In the genomic region with DNA sequence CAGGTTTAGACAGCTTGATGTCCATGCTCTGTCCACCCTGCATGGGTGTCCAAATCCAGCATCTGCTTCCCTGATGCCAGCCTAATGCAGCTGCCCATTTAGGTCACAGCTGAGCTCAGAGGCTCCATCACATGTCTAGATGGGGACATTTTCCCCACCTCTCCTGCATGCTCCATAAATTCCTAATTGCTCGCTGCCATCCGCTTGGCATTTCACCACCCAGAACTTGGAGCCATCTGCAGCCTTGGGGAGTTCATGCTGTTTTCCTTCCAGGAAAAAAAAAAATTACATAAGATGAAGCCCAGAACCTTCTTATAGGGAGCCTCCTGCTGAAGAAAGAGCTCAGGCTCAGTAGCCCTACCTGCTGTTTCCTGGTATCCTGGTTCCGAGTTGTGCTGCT, we compare ENCODE assay signal across 9 mouse cellular contexts. TPM values are rescaled to one million over a fixed set of nuclear protein-coding genes. Genes with fewer than 3 reads are reported as not detected.
DNase-seq lines count a peak whose midpoint lies in the region; ATAC-seq and TF ChIP-seq lines count a peak whose summit lies in the region.
"Had no signal": no experiment of that assay in that cellular context is flagged by ENCODE, and none has a peak within 500 bp of the region (broad histone marks: within the 10 kb centered on the region; RNA-seq: fewer than 3 reads in every experiment).

No protein-coding gene starts in this region.

- no peak overlapping the region for H3K4me3 ChIP-seq in hindbrain, embryonic 16.5 days (ENCODE audit: low read length)
- no peak overlapping the region for H3K4me3 ChIP-seq in hindbrain, embryonic 12.5 days
- no peak overlapping the region for H3K4me3 ChIP-seq in midbrain, postnatal 0 days (ENCODE audit: low read depth, low read length)
- H3K4me3 ChIP-seq in midbrain, embryonic 14.5 days (replicated peaks; ENCODE audit: low read depth, low read length), result no peak overlapping the region
- H3K4me3 ChIP-seq in neural tube, embryonic 14.5 days (ENCODE audit: low read depth, low read length), result no peak overlapping the region

- H3K27ac ChIP-seq in hindbrain, embryonic 16.5 days (ENCODE audit: low read depth, low read length), result no peak overlapping the region
- no peak overlapping the region for H3K27ac ChIP-seq in hindbrain, embryonic 12.5 days
- H3K27ac ChIP-seq in midbrain, postnatal 0 days (ENCODE audit: low read depth, low read length), result no peak overlapping the region
- no peak overlapping the region for H3K27ac ChIP-seq in midbrain, embryonic 14.5 days (replicated peaks; ENCODE audit: low read depth, low read length)
- 0 out of 2 replicates have a peak overlapping the region, but pooled peaks have one; percentile 63 for H3K27ac ChIP-seq in neural tube, embryonic 14.5 days (ENCODE audit: low read depth, low read length)

- no peak overlapping the region for H3K9ac ChIP-seq in hindbrain, embryonic 16.5 days (ENCODE audit: low read depth, low read length)
- no peak overlapping the region for H3K9ac ChIP-seq in hindbrain, embryonic 12.5 days
- H3K9ac ChIP-seq in midbrain, postnatal 0 days (replicated peaks; ENCODE audit: low read length, poor library complexity, severe bottlenecking), result no peak overlapping the region
- no peak overlapping the region for H3K9ac ChIP-seq in midbrain, embryonic 14.5 days (replicated peaks; ENCODE audit: low read length)
- no peak overlapping the region for H3K9ac ChIP-seq in neural tube, embryonic 14.5 days (replicated peaks; ENCODE audit: low read depth, low read length)

- DNase-seq in midbrain, postnatal 0 days (ENCODE audit: low spot score), result peak; percentile 54
- no peak for DNase-seq in midbrain, embryonic 14.5 days
- DNase-seq in cerebellum, postnatal 36 days, result peak; percentile 65 to 66
- DNase-seq in urinary bladder, postnatal 4 days (ENCODE audit: low spot score in 2 of 2), result no peak
- DNase-seq in heart, postnatal 4 days, result no peak
- DNase-seq: heart, postnatal 10 days had no signal

- no peaks in the 10 kb centered on the region for H3K27me3 ChIP-seq in hindbrain, embryonic 16.5 days (replicated peaks; ENCODE audit: control insufficient read depth, insufficient read depth, low read length)
- H3K27me3 ChIP-seq in hindbrain, embryonic 12.5 days, result no peaks in the 10 kb centered on the region
- no peaks in the 10 kb centered on the region for H3K27me3 ChIP-seq in midbrain, postnatal 0 days (ENCODE audit: insufficient read depth, low read length)
- no peaks in the 10 kb centered on the region for H3K27me3 ChIP-seq in midbrain, embryonic 14.5 days (ENCODE audit: control insufficient read depth, insufficient read depth, low read length)
- H3K27me3 ChIP-seq in neural tube, embryonic 14.5 days (ENCODE audit: control insufficient read depth, insufficient read depth, low read length), result no peaks in the 10 kb centered on the region

- no peaks in the 10 kb centered on the region for H3K9me3 ChIP-seq in hindbrain, embryonic 16.5 days (ENCODE audit: control insufficient read depth, low read length)
- H3K9me3 ChIP-seq in hindbrain, embryonic 12.5 days (replicated peaks), result no peaks in the 10 kb centered on the region
- H3K9me3 ChIP-seq in midbrain, postnatal 0 days (ENCODE audit: low read length), result no peaks in the 10 kb centered on the region
- no peaks in the 10 kb centered on the region for H3K9me3 ChIP-seq in midbrain, embryonic 14.5 days (ENCODE audit: control insufficient read depth, low read length)
- H3K9me3 ChIP-seq in neural tube, embryonic 14.5 days (ENCODE audit: control insufficient read depth, low read length), result no peaks in the 10 kb centered on the region

- peak; percentile 12; the same call in 1 of the 2 replicates for ATAC-seq in hindbrain, embryonic 16.5 days
- ATAC-seq in hindbrain, embryonic 12.5 days (ENCODE audit: low FRiP score), result no peak
- no peak for ATAC-seq in midbrain, postnatal 0 days (ENCODE audit: low FRiP score)
- no peak for ATAC-seq in midbrain, embryonic 14.5 days (ENCODE audit: low FRiP score, low TSS enrichment)
- ATAC-seq in neural tube, embryonic 14.5 days (ENCODE audit: low read depth), result peak; percentile 16; the same call in 1 of the 2 replicates

- H3K36me3 ChIP-seq in hindbrain, embryonic 16.5 days (ENCODE audit: control insufficient read depth, insufficient read depth, low read length), result no peaks in the 10 kb centered on the region
- H3K36me3 ChIP-seq in hindbrain, embryonic 12.5 days, result no peaks in the 10 kb centered on the region
- H3K36me3 ChIP-seq in midbrain, postnatal 0 days (ENCODE audit: insufficient read depth, low read length), result no peaks in the 10 kb centered on the region
- no peaks in the 10 kb centered on the region for H3K36me3 ChIP-seq in midbrain, embryonic 14.5 days (ENCODE audit: control insufficient read depth, insufficient read depth, low read length)
- no peaks in the 10 kb centered on the region for H3K36me3 ChIP-seq in neural tube, embryonic 14.5 days (ENCODE audit: control insufficient read depth, insufficient read depth, low read length)

- TF ChIP-seq CTCF in midbrain, postnatal 0 days (IDR thresholded peaks at IDR 0.05), result no peak

- H3K4me2 ChIP-seq in hindbrain, embryonic 16.5 days (ENCODE audit: low read length), result no peak overlapping the region
- H3K4me2 ChIP-seq in hindbrain, embryonic 12.5 days (replicated peaks), result no peak overlapping the region
- H3K4me2 ChIP-seq in midbrain, postnatal 0 days (ENCODE audit: low read depth, low read length, poor library complexity, severe bottlenecking), result no peak overlapping the region
- no peak overlapping the region for H3K4me2 ChIP-seq in midbrain, embryonic 14.5 days (ENCODE audit: low read length)
- H3K4me2 ChIP-seq in neural tube, embryonic 14.5 days (ENCODE audit: low read depth, low read length), result no peak overlapping the region

- peaks cover 21% of the 10 kb centered on the region for H3K4me1 ChIP-seq in hindbrain, embryonic 16.5 days (ENCODE audit: control insufficient read depth, insufficient read depth, low read depth, low read length)
- peaks cover 20% of the 10 kb centered on the region for H3K4me1 ChIP-seq in hindbrain, embryonic 12.5 days
- H3K4me1 ChIP-seq in midbrain, postnatal 0 days (ENCODE audit: insufficient read depth, low read length), result no peaks in the 10 kb centered on the region
- H3K4me1 ChIP-seq in midbrain, embryonic 14.5 days (ENCODE audit: control insufficient read depth, insufficient read depth, low read length), result peaks cover 10% of the 10 kb centered on the region
- H3K4me1 ChIP-seq in neural tube, embryonic 14.5 days (ENCODE audit: control insufficient read depth, insufficient read depth, low read length), result peaks cover 28% of the 10 kb centered on the region

- WGBS in hindbrain, embryonic 16.5 days, result 63% methylated on average over 3 of the region's 3 CpGs
- WGBS in hindbrain, embryonic 12.5 days, result 87% methylated on average over 3 of the region's 3 CpGs
- 83% methylated on average over 3 of the region's 3 CpGs for WGBS in midbrain, postnatal 0 days
- WGBS in midbrain, embryonic 14.5 days, result 86% methylated on average over 3 of the region's 3 CpGs
- WGBS in neural tube, embryonic 14.5 days, result 49% methylated on average over 3 of the region's 3 CpGs

RNA-seq across cellular contexts. Expression of gene Mgll, which starts 17.6 kb away (rescaled TPM):
- polyA plus RNA-seq in hindbrain, embryonic 16.5 days (2015; fragmentation: Nextera tagmentation; extraction: Ambion mirVana), result 79.1 and 96.8 TPM in 2 replicates
- polyA plus RNA-seq in hindbrain, embryonic 12.5 days (2016; fragmentation: Nextera tagmentation; extraction: Ambion mirVana), result 6.5 and 9.7 TPM in 2 replicates
- total RNA-seq in midbrain, postnatal 0 days (2014; rRNA removed), result 48.7 and 50.6 TPM in 2 replicates
- 62.3 and 75.3 TPM in 2 replicates for polyA plus RNA-seq in midbrain, postnatal 0 days (2015; fragmentation: Nextera tagmentation; extraction: Ambion mirVana)
- polyA plus RNA-seq in midbrain, embryonic 14.5 days (2014; fragmentation: Nextera tagmentation; extraction: Ambion mirVana), result 21.5 and 24.7 TPM in 2 replicates
- 56.7 and 73.4 TPM in 2 replicates for polyA plus RNA-seq in neural tube, embryonic 14.5 days (2014; fragmentation: Nextera tagmentation; extraction: Ambion mirVana)
- 100 to 1,000 TPM; 132 to 138 TPM for total RNA-seq in heart, postnatal 4 days (2021)

Comparison
In these comparisons a context has a peak if more than half of its experiments do, and no peak if none do; other contexts are left out.
1. ATAC-seq: peak in hindbrain, embryonic 16.5 days (single experiment) and neural tube, embryonic 14.5 days (single experiment); none in hindbrain, embryonic 12.5 days (single experiment), midbrain, postnatal 0 days (single experiment) and midbrain, embryonic 14.5 days (single experiment).
2. DNase-seq: peak in midbrain, postnatal 0 days (single experiment) and cerebellum, postnatal 36 days (2 of 2); none in midbrain, embryonic 14.5 days (single experiment), urinary bladder, postnatal 4 days (0 of 2) and heart, postnatal 4 days (single experiment).